Mouse (Mus musculus) MEL (cell line): Measurements from ENCODE around the gene Camta1. TPM values are rescaled to one million over a fixed set of nuclear protein-coding genes. Genes with fewer than 3 reads are reported as not detected.

Experiments used
- DNase-seq: peaks from one replicate; pipeline ENCODE4 v3.0.0; 2011; ENCODE audit warnings: low read depth, low spot score
- H3K27ac ChIP-seq: 2 replicates; pipeline ENCODE4 v1.5.1; 2012; ENCODE audit warnings: low read depth, mild to moderate bottlenecking, control low read depth, low read length, moderate library complexity; ENCODE audit not compliant: control insufficient read depth
- H3K27me3 ChIP-seq, 2 experiments: fragments of 150-350 bp in 1 of 2; sonication (generic) in 1 of 2; 2 replicates each; pipeline ENCODE4 v1.6.1; 2012; ENCODE audit warnings: low read length in 2 of 2, mild to moderate bottlenecking in 2 of 2, improper control_type of control experiment in 1 of 2, moderate library complexity in 1 of 2; ENCODE audit not compliant: insufficient read depth in 2 of 2, control insufficient read depth in 1 of 2
- H3K36me3 ChIP-seq, 2 experiments: 2 replicates each; pipeline ENCODE4 v1.6.1; 2012 to 2014; ENCODE audit warnings: low read length in 2 of 2, improper control_type of control experiment in 1 of 2, inconsistent platforms in 1 of 2, mild to moderate bottlenecking in 1 of 2; ENCODE audit not compliant: insufficient read depth in 2 of 2, control insufficient read depth in 1 of 2
- H3K4me1 ChIP-seq, 2 experiments: fragments of 150-350 bp in 1 of 2; sonication (generic) in 1 of 2; 2 replicates each; pipeline ENCODE4 v1.6.1; 2012; ENCODE audit warnings: low read length in 2 of 2, improper control_type of control experiment in 1 of 2, mild to moderate bottlenecking in 1 of 2; ENCODE audit not compliant: insufficient read depth in 2 of 2, control insufficient read depth in 1 of 2
- H3K4me3 ChIP-seq, 2 experiments: fragments of 150-350 bp in 1 of 2; sonication (generic) in 1 of 2; 2 replicates each; pipeline ENCODE4 v1.5.1; 2012; ENCODE audit warnings: low read depth in 2 of 2, low read length in 2 of 2, mild to moderate bottlenecking in 2 of 2, moderate library complexity in 2 of 2, control low read depth in 1 of 2, improper control_type of control experiment in 1 of 2; ENCODE audit not compliant: control insufficient read depth in 1 of 2, insufficient read depth in 1 of 2
- H3K79me2 ChIP-seq: 2 replicates; pipeline ENCODE4 v1.6.1; 2012; ENCODE audit warnings: mild to moderate bottlenecking, low read length, moderate library complexity; ENCODE audit not compliant: control insufficient read depth, poor library complexity, insufficient read depth
- H3K9ac ChIP-seq: 2 replicates; pipeline ENCODE4 v1.6.1; 2012; ENCODE audit warnings: low read depth, mild to moderate bottlenecking, control low read depth, low read length, moderate library complexity; ENCODE audit not compliant: control insufficient read depth, poor library complexity, severe bottlenecking
- H3K9me3 ChIP-seq: fragments of 150-350 bp; sonication (generic); replicated peaks from 2 replicates; pipeline ENCODE4 v1.6.1; 2012; ENCODE audit warnings: mild to moderate bottlenecking, low read length, improper control_type of control experiment, moderate library complexity; ENCODE audit not compliant: insufficient read depth
- CHD2 ChIP-seq: IDR thresholded peaks from 2 replicates; pipeline ENCODE4 v1.6.1; 2011; ENCODE audit warnings: low read length, improper control_type of control experiment
- CTCF ChIP-seq, 3 experiments: IDR thresholded peaks in 2 of 3; conservative IDR thresholded peaks in 1 of 3; 2 replicates each; pipeline ENCODE4 v1.5.1; 2011 to 2012; ENCODE audit warnings: low read length in 3 of 3, low read depth in 2 of 3, mild to moderate bottlenecking in 2 of 3, improper control_type of control experiment in 1 of 3, inconsistent platforms in 1 of 3, mixed read lengths in 1 of 3, moderate library complexity in 1 of 3; ENCODE audit not compliant: control insufficient read depth in 1 of 3, insufficient read depth in 1 of 3, poor library complexity in 1 of 3, severe bottlenecking in 1 of 3
- GATA1 ChIP-seq: IDR thresholded peaks from 2 replicates; pipeline ENCODE4 v1.6.1; 2011; ENCODE audit warnings: low read depth, low read length, improper control_type of control experiment
- HCFC1 ChIP-seq: IDR thresholded peaks from 2 replicates; pipeline ENCODE4 v1.6.1; 2012; ENCODE audit warnings: low read depth, mild to moderate bottlenecking, inconsistent platforms, low read length, improper control_type of control experiment, moderate library complexity
- MAFK ChIP-seq: IDR thresholded peaks from 2 replicates; pipeline ENCODE4 v1.6.1; 2011; ENCODE audit warnings: low read depth, mild to moderate bottlenecking, low read length, improper control_type of control experiment, borderline replicate concordance
- MAX ChIP-seq: IDR thresholded peaks from 2 replicates; pipeline ENCODE4 v1.6.1; 2011; ENCODE audit warnings: low read length, improper control_type of control experiment
- MYB ChIP-seq: IDR thresholded peaks from 2 replicates; pipeline ENCODE4 v1.6.1; 2011; ENCODE audit warnings: mild to moderate bottlenecking, low read depth, low read length, improper control_type of control experiment
- MYC ChIP-seq: IDR thresholded peaks from 2 replicates; pipeline ENCODE4 v1.6.1; 2011; ENCODE audit warnings: low read depth, mild to moderate bottlenecking, low read length, improper control_type of control experiment, moderate library complexity
- NELFE ChIP-seq: IDR thresholded peaks from 2 replicates; pipeline ENCODE4 v1.6.1; 2011; ENCODE audit warnings: low read depth, low read length, improper control_type of control experiment
- POLR2A ChIP-seq, 2 experiments: IDR thresholded peaks; 2 replicates each; pipeline ENCODE4 v1.6.1; 2011 to 2012; ENCODE audit warnings: low read length in 2 of 2, mild to moderate bottlenecking in 2 of 2, control low read depth in 1 of 2, improper control_type of control experiment in 1 of 2, low read depth in 1 of 2, moderate library complexity in 1 of 2; ENCODE audit not compliant: control insufficient read depth in 1 of 2, insufficient read depth in 1 of 2, poor library complexity in 1 of 2
- POLR2AphosphoS5 ChIP-seq: IDR thresholded peaks from 2 replicates; pipeline ENCODE4 v1.6.1; 2012; ENCODE audit warnings: low read depth, borderline replicate concordance, mild to moderate bottlenecking, inconsistent platforms, low read length, moderate library complexity, mixed read lengths
- RAD21 ChIP-seq: IDR thresholded peaks from 2 replicates; pipeline ENCODE4 v1.6.1; 2011; ENCODE audit warnings: mild to moderate bottlenecking, low read depth, low read length, improper control_type of control experiment
- RCOR1 ChIP-seq: IDR thresholded peaks from 2 replicates; pipeline ENCODE4 v1.6.1; 2012; ENCODE audit warnings: low read depth, mild to moderate bottlenecking, inconsistent platforms, low read length, improper control_type of control experiment
- SIN3A ChIP-seq: IDR thresholded peaks from 2 replicates; pipeline ENCODE4 v1.6.1; 2012; ENCODE audit warnings: low read length, improper control_type of control experiment, inconsistent platforms
- TCF12 ChIP-seq: IDR thresholded peaks from 2 replicates; pipeline ENCODE4 v1.6.1; 2014; ENCODE audit warnings: low read depth, mild to moderate bottlenecking, inconsistent platforms, low read length, improper control_type of control experiment, moderate library complexity
- USF1 ChIP-seq: IDR thresholded peaks from 2 replicates; pipeline ENCODE4 v1.6.1; 2014; ENCODE audit warnings: low read depth, mild to moderate bottlenecking, inconsistent platforms, low read length, improper control_type of control experiment, moderate library complexity
- USF2 ChIP-seq, 2 experiments: IDR thresholded peaks; 2 replicates each; pipeline ENCODE4 v1.6.1; 2011 to 2012; ENCODE audit warnings: improper control_type of control experiment in 2 of 2, low read length in 2 of 2, borderline replicate concordance in 1 of 2, inconsistent platforms in 1 of 2, low read depth in 1 of 2, mild to moderate bottlenecking in 1 of 2; ENCODE audit not compliant: insufficient read depth in 1 of 2
- polyA plus RNA-seq, 2 experiments: library from polyadenylated mRNA; stranded (reverse) in 1 of 2; unstranded in 1 of 2; fragments of >175 nt in 1 of 2; fragments of >200 nt in 1 of 2; gene quantifications; 2 replicates each; pipeline versions ENCODE4 v1.2.1 to v1.2.4; 2012; ENCODE audit warnings: low replicate concordance in 2 of 2, low read depth in 1 of 2; ENCODE audit not compliant: insufficient read length in 2 of 2, insufficient read depth in 1 of 2, missing spikeins in 1 of 2
- total RNA-seq: library from RNA; depleted of rRNA; stranded (reverse); fragments of 300-350 nt; gene quantifications from 2 replicates; pipeline ENCODE4 v1.2.3, GENCODE M21; 2012

Gene Camta1
- total and polyA plus RNA-seq, 3 experiments: 28.2 to 87.5 TPM; not detected in 1

GRCm38 (mm10) chr4:151179639-151180038 is 682.0 kb downstream of the Camta1 start:
- no peak overlapping the region for H3K9ac ChIP-seq
- no peak for TF ChIP-seq MYB
- TF ChIP-seq MAX: no peak
- no peak for TF ChIP-seq HCFC1
- no peak for TF ChIP-seq USF1
- TF ChIP-seq NELFE: no peak
- TF ChIP-seq SIN3A: no peak
- no peak for TF ChIP-seq TCF12
- TF ChIP-seq CTCF (IDR thresholded peaks at IDR 0.05 in 2 of 3, conservative IDR thresholded peaks at IDR 0.05 in 1 of 3; ENCODE audit: control insufficient read depth in 1 of 3, insufficient read depth in 1 of 3, low read depth in 2 of 3, low read length in 3 of 3, poor library complexity in 1 of 3, severe bottlenecking in 1 of 3): no peak
- TF ChIP-seq CHD2: no peak
- TF ChIP-seq MYC: no peak
- no peak for TF ChIP-seq GATA1
- TF ChIP-seq MAFK: no peak
- TF ChIP-seq RAD21: no peak
- TF ChIP-seq POLR2AphosphoS5: no peak
- DNase-seq: no peak
- H3K27ac ChIP-seq: no peak overlapping the region
- H3K36me3 ChIP-seq: no peaks in the 10 kb centered on the region
- no peak overlapping the region for H3K4me3 ChIP-seq
- no peaks in the 10 kb centered on the region for H3K79me2 ChIP-seq
- no peaks in the 10 kb centered on the region for H3K27me3 ChIP-seq
- H3K4me1 ChIP-seq: no peaks in the 10 kb centered on the region
- H3K9me3 ChIP-seq: no peaks in the 10 kb centered on the region

- Histone ChIP-seq H3K27me3 (no peaks in the 10 kb centered on the region), H3K79me2 (no peaks in the 10 kb centered on the region), H3K27ac (no peak overlapping the region), H3K9ac (no peak overlapping the region), H3K9me3 (no peaks in the 10 kb centered on the region), H3K36me3 (no peaks in the 10 kb centered on the region), H3K4me3 (no peak overlapping the region), H3K4me1 (no peaks in the 10 kb centered on the region)
- TF ChIP-seq RCOR1 (no peak), GATA1 (no peak), MAFK (no peak), USF2 (IDR thresholded peaks at IDR 0.05; ENCODE audit: borderline replicate concordance in 1 of 2, insufficient read depth in 1 of 2, low read depth in 1 of 2, low read length in 2 of 2) (no peak)
- DNase-seq: no peak
These were observed 682.7 kb downstream of the Camta1 start for GRCm38 (mm10) chr4:151178970-151179378.

- Histone ChIP-seq H3K27me3 (no peaks in the 10 kb centered on the region), H3K36me3 (no peaks in the 10 kb centered on the region)
These were observed 689.1 kb downstream of the Camta1 start for GRCm38 (mm10) chr4:151172526-151172925.

More at GRCm38 (mm10) chr4:151172526-151172925, 689.1 kb downstream of the Camta1 start:
- Histone ChIP-seq H3K27ac (no peak overlapping the region), H3K4me1 (no peaks in the 10 kb centered on the region), H3K4me3 (no peak overlapping the region), H3K9ac (no peak overlapping the region), H3K79me2 (no peaks in the 10 kb centered on the region), H3K9me3 (no peaks in the 10 kb centered on the region)
- no peak for DNase-seq
- no peak for TF ChIP-seq POLR2A (IDR thresholded peaks at IDR 0.05; ENCODE audit: control insufficient read depth in 1 of 2, insufficient read depth in 1 of 2, low read depth in 1 of 2, low read length in 2 of 2, poor library complexity in 1 of 2)
